Mouse (Mus musculus) kidney, adult 11 months (tissue): ENCODE results near the gene Trpc5.

Source experiments
- DNase-seq: peaks from one replicate; pipeline ENCODE4 v3.0.0; 2022

Gene Trpc5

DNA sequence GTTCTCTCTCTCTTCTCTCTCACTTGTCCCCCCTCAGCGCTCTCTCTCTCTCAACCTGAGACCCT is at the start of gene Trpc5:
Trpc5 (minus strand) TSS at position 39 of the 65 bp plus-strand sequence.
- no peak for DNase-seq

DNA sequence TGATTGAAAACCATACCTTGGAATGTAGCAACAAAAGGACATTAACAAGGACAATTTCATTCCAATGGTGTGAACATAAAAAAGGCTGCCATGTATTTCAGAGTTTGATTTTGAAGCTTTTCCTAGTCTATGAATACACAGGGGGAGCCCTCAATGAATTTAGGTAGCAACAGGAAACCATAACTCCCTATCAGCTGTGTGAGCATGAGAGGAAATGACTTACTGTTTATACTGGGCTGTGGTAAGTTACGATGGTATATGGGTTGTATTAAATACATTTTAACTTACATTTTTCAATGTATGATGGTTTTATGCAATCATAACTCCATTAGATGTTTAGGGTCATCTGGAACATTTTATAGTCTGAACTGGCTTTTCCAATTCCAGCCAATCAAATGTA is 28.4 kb upstream of the Trpc5 start:
- no peak for DNase-seq

- no peak for DNase-seq
Measured at GRCm38 (mm10) chrX:144689859-144690181, 1.8 kb upstream of the Trpc5 start.

- DNase-seq = no peak
Measured at GRCm38 (mm10) chrX:144689119-144689858, 1.3 kb upstream of the Trpc5 start.

DNA sequence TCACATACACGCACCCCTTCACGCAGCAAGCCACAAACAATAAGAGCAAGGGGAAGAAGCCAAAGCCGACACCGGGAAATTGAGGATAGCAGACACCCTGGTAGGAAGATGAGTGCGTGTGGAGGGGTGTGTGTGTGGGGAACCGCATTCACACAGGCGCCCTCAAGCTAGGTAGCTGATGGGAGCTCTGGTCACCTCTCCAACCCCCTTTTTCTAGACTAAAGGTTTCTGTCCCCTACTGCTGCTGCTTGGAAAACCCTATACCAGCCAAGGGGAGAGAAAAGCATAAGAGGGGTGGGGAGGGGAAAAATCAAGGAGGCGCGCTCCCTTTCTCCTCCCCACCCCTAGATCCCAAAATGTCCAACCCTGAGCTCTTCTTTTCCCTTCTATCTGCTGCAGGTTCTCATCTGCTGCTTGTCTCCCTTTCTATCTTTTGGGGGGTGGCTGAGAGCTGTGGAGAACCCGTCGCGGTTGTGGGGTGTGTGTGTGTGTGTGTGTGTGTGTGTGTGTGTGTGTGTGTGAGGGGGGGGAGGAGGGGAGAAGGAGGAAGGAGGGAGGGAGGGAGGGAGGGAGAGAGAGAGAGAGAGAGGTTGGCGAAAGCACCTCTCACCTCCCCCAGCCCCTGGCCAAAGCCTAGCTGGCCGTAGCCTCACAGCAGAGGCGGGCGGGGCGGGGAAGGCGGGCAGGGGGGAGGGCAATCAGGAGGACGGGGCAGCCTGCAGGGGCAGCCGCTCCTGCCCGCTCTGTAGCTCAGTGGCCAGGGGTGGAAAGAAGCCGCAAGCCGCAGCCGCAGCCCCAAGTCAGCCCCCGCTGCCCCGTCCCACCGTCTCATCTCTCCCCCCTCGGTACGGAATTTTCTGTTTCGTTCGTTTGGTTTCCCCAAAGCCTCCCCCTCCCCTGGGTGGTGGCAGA is 483 bp upstream of the Trpc5 start, which contains the start of gene Rtl4:
Rtl4 (plus strand) TSS at position 701 of the 912 bp plus-strand sequence.
- no peak for DNase-seq

DNA sequence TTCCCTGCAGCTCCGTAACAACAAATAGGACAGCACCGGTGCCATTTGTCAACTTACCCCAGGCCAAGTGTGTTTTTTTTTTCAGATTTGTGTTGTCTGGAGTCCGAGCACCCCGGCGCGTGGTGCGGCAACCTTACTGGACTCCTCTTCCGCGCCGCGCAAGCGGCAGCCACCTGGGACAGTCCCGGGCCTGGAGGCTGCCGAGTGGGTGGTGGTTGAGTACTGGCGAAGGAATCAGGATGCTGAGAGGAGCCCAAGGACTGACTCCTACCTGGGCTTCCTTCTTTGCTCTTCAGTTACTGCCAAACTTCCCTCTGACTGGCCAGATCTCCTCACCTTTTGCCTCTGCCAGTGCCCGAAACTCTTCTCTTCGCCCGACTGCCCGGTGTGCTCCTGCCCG is 238 bp downstream of the Trpc5 start:
- no peak for DNase-seq

GRCm38 (mm10) chrX:144652196-144652595 is 35.8 kb downstream of the Trpc5 start:
- no peak for DNase-seq

DNA sequence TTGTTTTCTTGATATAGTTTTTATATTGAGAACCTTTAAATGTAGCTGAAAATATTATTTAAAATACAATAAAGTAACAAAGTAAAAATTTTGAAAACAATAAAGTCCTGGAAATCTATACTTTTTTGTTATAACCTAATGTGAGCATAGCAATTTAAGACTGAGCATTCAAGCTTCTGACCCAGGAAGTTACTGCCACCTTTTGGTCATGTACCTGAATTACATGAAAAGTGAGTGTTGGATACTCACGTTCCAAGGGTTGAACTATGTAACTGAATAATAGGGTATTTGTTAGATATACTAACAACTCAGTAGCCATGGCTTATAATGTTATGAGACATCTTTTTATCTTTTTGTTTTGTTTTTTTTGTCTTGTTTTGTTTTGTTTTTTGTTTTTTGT is 42.6 kb downstream of the Trpc5 start:
- DNase-seq = no peak

- DNase-seq = no peak
Measured at GRCm38 (mm10) chrX:144644756-144645155, 43.2 kb downstream of the Trpc5 start.

GRCm38 (mm10) chrX:144612753-144613152 is 75.2 kb downstream of the Trpc5 start:
- DNase-seq = no peak

DNA sequence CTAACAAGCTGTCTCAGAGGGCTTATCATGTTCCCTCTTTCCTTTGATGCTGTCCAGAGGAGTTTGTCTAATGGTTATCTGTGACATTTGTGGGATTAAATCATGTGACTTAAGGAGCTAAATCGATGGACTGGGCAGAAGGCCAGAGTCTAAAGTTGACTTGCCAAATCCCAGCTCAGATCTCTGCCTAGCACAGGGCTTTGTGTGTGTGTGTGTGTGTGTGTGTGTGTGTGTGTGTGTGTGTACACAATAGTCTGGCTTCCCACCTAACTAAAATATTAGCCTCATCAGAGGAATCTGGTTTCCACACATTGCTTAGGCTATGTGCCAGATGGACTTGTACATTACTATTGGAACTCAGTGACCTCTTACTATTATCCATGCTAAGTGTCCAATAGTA is 151.5 kb downstream of the Trpc5 start:
- DNase-seq = no peak

- no peak for DNase-seq
Measured at GRCm38 (mm10) chrX:144526042-144526441, 161.9 kb downstream of the Trpc5 start.

- DNase-seq = no peak
Measured at GRCm38 (mm10) chrX:144523239-144523638, 164.7 kb downstream of the Trpc5 start.

- no peak for DNase-seq
Measured at GRCm38 (mm10) chrX:144491394-144491793, 196.6 kb downstream of the Trpc5 start.

GRCm38 (mm10) chrX:144464416-144464815 is 223.6 kb downstream of the Trpc5 start:
- DNase-seq = no peak

DNA sequence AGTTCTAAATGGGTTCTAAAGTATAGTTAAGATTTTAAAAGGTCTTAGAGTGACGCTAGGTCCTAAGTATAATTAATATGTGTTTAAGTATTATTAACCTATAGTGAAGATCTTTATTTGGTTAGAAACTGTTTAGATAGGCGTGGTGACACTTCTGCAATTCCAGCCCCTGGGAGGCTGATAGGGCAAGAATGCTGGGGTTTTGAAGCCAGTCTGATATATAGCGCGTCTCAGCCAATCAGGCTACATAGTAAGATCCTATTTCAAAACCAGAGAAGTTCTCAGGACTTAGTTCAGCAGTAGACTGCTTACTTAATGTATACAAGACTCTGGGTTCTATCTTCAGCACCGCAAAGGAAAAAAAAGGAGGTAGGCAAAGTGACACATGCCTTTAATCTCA is 231.7 kb downstream of the Trpc5 start, which contains the start of gene Trpc5os:
Trpc5os (plus strand) TSS at position 301 of the 400 bp plus-strand sequence.
- DNase-seq = no peak

GRCm38 (mm10) chrX:144423848-144424247 is 264.1 kb downstream of the Trpc5 start:
- DNase-seq = no peak

DNA sequence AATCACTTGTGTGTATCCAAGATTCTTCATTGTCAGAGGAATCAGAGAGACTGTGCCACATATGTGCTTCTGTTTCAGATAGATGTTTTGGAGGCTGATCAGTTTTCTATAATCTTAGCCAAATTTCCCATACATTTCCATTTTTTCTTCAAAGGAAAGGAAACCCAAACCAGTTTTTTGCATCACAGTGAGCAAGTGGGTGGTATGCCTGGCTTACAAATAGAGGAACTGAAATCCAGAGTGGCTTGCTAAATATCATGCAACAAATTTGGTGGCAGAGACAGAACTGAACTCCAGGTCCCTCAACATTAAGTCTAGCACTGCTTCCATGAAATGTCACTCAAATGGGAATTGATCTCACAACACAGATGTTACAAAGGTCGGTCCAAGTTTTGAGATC is 266.9 kb downstream of the Trpc5 start:
- no peak for DNase-seq

GRCm38 (mm10) chrX:144420259-144420658 is 267.7 kb downstream of the Trpc5 start:
- DNase-seq = no peak

DNA sequence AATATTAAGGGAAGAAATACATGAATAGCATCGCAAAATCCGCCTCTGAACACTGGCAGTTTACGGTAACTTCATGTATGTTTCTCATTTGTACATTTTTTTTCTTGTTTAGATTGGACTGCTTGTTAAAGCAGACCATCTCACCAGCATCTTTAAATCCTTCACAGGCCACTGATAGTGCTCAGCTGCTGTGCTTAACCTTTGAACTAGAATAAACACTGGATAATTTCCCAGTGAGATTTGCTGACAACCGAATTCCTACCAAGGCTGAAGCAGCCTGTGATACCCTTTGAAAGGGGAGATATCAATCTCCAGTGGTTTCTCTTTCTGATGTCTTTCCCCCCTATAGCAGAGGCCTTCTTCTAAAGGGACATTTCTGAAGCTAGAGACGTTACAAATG is 279.9 kb downstream of the Trpc5 start:
- no peak for DNase-seq

- DNase-seq = peak; percentile 5
Measured at GRCm38 (mm10) chrX:144403526-144403925, 284.5 kb downstream of the Trpc5 start.

GRCm38 (mm10) chrX:144374196-144374595 is 313.8 kb downstream of the Trpc5 start:
- no peak for DNase-seq

GRCm38 (mm10) chrX:144338355-144338754 is 349.6 kb downstream of the Trpc5 start:
- DNase-seq = no peak

DNA sequence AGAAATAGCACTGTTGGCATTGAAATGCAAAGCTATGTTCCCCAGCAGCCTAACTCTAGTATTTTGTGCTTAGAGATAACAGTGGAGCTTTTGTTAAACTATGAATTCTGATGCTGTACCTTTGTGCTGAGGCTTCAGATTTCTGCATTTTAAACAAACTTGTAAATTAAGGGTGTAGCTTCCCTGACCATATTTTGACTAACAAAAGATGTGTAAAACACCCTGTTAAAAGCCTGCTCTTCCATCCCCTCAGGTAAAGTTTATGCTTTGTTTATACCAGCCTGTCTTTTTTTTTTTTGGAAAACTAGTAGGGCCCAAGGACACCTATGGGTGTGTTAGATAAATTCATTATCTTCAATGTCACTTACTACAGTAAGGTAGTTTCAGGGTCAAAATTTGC is 350.0 kb downstream of the Trpc5 start:
- DNase-seq = no peak
